Mouse (Mus musculus) midbrain, embryonic 10.5 days (tissue): ENCODE results near the gene Fpgs. TPM values are rescaled to one million over a fixed set of nuclear protein-coding genes. Genes with fewer than 3 reads are reported as not detected.

Source experiments
- DNase-seq: peaks from one replicate; pipeline ENCODE4 v3.0.0-alpha.2; 2017; ENCODE audit warnings: low spot score
- H3K27ac ChIP-seq: fragments of 300-500 bp; sonication (generic); replicated peaks from 2 replicates; pipeline ENCODE4 v1.5.1; 2016; ENCODE audit warnings: mild to moderate bottlenecking
- H3K27me3 ChIP-seq: fragments of 300-500 bp; sonication (generic); 2 replicates; pipeline ENCODE4 v1.6.1; 2016; ENCODE audit warnings: low read depth, mild to moderate bottlenecking; ENCODE audit not compliant: poor library complexity, severe bottlenecking
- H3K36me3 ChIP-seq: fragments of 300-500 bp; sonication (generic); 2 replicates; pipeline ENCODE4 v1.6.1; 2016; ENCODE audit warnings: mild to moderate bottlenecking, moderate library complexity
- H3K4me1 ChIP-seq: fragments of 300-500 bp; sonication (generic); 2 replicates; pipeline ENCODE4 v1.6.1; 2016
- H3K4me3 ChIP-seq: fragments of 300-500 bp; sonication (generic); 2 replicates; pipeline ENCODE4 v1.5.1; 2016; ENCODE audit warnings: mild to moderate bottlenecking, moderate library complexity
- H3K9me3 ChIP-seq: fragments of 300-500 bp; sonication (generic); replicated peaks from 2 replicates; pipeline ENCODE4 v1.6.1; 2016; ENCODE audit warnings: mild to moderate bottlenecking
- WGBS: fragments of 180-500 bp; shearing (Covaris S2); methylation state at CpG from one replicate; pipeline ENCODE4 v1.1.7; 2016; 5-methylcytosine and 5-hydroxymethylcytosine counted together
- polyA plus RNA-seq: library from polyadenylated mRNA; unstranded; fragments of >200 nt; fragmentation: Nextera tagmentation; extraction: Ambion mirVana; gene quantifications from 2 replicates; pipeline ENCODE4 v1.2.1, GENCODE M21; 2016

The Fpgs gene
- polyA plus RNA-seq, 1 experiment from 2014 or later: 27.9 TPM

DNA sequence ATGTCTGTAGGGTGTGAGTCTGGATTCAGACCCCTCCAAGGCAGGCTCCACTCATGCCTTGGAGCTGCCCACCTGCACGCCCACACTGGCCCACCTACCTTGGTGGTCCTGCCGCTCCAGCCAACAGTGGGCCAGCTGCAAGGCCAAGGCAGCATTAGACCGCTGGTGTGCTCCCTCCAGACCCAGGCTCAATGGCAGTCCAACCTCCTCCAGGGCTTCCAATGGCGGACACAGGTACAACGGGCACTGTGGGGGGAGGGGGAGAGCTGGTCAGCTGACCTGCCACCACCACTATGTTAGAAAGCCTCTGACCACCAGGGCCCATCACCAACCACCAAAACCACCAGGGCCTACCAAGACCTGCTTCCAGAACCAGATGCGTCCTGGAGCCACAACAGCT, 17.3 kb downstream of the Fpgs start:
- DNase-seq: no peak
- peaks cover 17% of the 10 kb centered on the region for H3K4me1 ChIP-seq
- no peak overlapping the region for H3K4me3 ChIP-seq
- H3K36me3 ChIP-seq: peaks cover 67% of the 10 kb centered on the region
- no peaks in the 10 kb centered on the region for H3K27me3 ChIP-seq
- H3K27ac ChIP-seq: no peak overlapping the region
- H3K9me3 ChIP-seq: no peaks in the 10 kb centered on the region
- 93% methylated on average over 6 of the region's 6 CpGs for WGBS

DNA sequence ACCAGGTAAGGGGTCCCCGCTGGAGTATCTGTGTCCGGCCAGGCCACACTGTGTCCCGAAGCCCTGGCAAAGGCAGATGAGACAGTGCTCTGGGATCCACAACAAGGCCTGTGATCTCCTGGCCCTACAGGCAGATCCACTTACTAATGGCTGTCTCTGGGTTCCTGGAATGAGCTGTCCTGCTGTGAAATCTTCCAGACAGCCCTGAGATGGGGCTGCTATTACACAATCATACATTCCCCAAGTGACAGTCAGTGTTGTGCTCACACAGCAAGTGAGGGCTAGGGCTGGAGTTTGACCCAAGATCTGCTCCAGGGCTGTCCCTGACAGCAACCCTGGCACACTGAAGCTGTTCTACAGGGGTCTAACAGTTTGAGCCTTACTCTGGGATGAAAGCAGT, 18.1 kb downstream of the Fpgs start:
- Histone ChIP-seq H3K9me3 (no peaks in the 10 kb centered on the region), H3K4me3 (no peak overlapping the region), H3K27ac (no peak overlapping the region), H3K36me3 (peaks cover 74% of the 10 kb centered on the region), H3K4me1 (peaks cover 24% of the 10 kb centered on the region), H3K27me3 (no peaks in the 10 kb centered on the region)
- 98% methylated on average over 3 of the region's 3 CpGs for WGBS
- DNase-seq: no peak

DNA sequence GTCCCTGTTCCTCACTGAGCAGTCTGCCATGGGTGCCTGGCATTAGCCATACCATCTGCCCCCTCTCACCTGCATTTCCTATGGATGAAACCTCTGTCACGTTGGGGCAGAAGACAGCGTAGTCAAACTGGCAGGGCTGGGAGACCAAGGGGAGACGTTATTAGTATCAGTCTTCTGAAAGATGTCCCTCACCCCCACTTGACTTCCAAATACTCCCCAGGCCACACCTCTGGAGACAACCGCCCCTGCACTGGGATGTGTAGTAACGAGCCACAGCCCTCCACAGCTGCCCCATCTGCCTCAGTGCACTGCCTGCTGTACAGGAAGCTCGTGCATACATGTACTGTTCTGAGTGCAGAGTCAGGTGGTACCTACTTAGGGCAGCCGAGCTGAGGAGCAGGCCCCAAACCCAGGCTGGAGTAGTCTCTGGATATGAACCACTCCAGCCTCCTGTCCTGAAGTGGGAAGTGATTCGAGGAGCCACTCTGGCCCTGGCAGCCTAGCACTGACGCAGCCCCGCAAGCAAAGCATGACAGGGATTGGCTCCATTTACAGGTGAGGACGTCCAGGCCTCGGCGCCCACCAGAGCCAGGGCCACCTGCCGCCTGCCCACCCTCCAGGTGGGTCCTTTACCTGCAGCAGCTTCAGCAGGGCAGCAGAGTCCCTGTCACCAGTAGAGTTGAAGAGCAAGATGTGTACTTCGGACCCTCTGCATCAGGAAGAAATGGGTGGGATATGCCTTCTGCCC, 19.1 kb downstream of the Fpgs start:
- WGBS: 92% methylated on average over 15 of the region's 15 CpGs
- H3K36me3 ChIP-seq: peaks cover 74% of the 10 kb centered on the region
- H3K27me3 ChIP-seq: no peaks in the 10 kb centered on the region
- peaks cover 19% of the 10 kb centered on the region for H3K4me1 ChIP-seq
- DNase-seq: no peak
- no peak overlapping the region for H3K4me3 ChIP-seq
- H3K27ac ChIP-seq: no peak overlapping the region
- H3K9me3 ChIP-seq: no peaks in the 10 kb centered on the region

DNA sequence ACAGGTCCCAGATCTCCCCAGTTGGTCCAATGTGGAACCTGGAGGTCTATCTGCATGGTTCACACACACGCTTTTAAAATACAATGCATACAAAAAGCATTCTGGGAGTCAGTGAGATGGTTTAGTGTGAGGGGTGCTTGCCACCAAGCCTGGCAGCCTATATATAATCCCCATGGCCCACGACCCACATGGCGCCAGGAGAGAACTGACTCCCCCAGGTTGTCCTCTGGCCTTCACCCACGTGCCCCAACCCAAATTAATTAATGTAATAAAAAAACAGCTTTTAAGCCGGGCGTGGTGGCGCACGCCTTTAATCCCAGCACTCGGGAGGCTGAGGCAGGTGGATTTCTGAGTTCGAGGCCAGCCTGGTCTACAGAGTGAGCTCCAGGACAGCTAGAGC, 20.2 kb downstream of the Fpgs start:
- no peaks in the 10 kb centered on the region for H3K27me3 ChIP-seq
- 94% methylated on average over 10 of the region's 10 CpGs for WGBS
- no peak overlapping the region for H3K4me3 ChIP-seq
- H3K9me3 ChIP-seq: no peaks in the 10 kb centered on the region
- peaks cover 13% of the 10 kb centered on the region for H3K4me1 ChIP-seq
- no peak overlapping the region for H3K27ac ChIP-seq
- no peak for DNase-seq
- H3K36me3 ChIP-seq: peaks cover 74% of the 10 kb centered on the region

DNA sequence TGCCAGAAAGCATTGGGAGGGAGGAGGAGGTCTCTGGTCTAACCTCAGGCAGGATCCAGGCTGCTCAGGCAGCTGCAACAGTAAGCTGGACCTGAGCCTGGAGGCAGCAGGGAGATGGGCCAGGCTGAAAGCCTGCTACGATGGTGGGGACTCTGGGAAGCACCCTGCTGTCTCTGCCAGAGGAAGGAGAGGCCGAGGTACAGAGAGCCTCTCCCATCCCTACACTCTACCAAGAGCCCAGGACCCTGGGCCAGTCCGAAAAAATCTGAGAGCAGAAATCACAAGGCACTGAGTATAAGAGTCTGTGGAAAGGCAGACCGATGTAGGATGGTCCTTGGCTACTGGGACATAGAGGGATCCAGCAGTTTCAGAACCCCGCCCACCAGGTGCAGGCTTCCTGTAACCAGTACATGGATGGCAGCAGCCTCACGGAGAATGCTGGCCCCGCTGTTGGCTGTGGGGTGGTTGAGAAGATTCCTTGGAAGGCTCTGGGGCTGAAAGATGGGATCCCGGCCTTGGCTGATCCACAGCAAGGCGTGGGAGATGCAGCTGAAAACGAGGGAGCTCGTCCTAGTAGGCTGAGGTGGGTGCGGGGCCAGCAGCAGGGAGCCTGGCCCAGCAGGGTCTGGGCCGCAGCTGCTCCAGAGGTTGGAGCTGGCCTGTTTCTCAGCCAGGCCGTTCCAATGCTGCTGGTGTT, 21.1 kb downstream of the Fpgs start:
- no peak overlapping the region for H3K27ac ChIP-seq
- 85% methylated on average over 14 of the region's 14 CpGs for WGBS
- H3K9me3 ChIP-seq: no peaks in the 10 kb centered on the region
- no peak for DNase-seq
- H3K27me3 ChIP-seq: no peaks in the 10 kb centered on the region
- H3K36me3 ChIP-seq: peaks cover 69% of the 10 kb centered on the region
- H3K4me1 ChIP-seq: peaks cover 13% of the 10 kb centered on the region
- H3K4me3 ChIP-seq: no peak overlapping the region

DNA sequence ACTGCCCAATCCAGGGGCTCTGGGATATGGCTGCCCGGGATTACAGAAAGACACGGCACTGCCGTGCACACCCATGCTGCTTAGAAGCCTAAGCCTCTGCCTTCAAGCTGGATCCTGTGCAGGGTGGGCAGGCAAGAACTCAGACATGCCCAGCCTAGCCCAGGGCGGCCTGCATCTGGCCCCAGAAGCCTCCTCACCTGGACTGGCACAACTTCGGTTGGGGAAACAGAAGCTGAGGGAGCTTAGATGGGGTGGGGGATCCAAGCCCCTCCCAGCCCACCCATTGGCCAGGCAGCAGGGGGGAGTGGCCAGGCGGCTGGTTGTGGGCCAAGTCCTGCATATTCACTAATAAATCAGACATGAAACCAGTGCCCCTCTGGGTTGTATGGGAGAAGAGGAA, 22.2 kb downstream of the Fpgs start:
- WGBS: 63% methylated on average over 6 of the region's 6 CpGs

DNA sequence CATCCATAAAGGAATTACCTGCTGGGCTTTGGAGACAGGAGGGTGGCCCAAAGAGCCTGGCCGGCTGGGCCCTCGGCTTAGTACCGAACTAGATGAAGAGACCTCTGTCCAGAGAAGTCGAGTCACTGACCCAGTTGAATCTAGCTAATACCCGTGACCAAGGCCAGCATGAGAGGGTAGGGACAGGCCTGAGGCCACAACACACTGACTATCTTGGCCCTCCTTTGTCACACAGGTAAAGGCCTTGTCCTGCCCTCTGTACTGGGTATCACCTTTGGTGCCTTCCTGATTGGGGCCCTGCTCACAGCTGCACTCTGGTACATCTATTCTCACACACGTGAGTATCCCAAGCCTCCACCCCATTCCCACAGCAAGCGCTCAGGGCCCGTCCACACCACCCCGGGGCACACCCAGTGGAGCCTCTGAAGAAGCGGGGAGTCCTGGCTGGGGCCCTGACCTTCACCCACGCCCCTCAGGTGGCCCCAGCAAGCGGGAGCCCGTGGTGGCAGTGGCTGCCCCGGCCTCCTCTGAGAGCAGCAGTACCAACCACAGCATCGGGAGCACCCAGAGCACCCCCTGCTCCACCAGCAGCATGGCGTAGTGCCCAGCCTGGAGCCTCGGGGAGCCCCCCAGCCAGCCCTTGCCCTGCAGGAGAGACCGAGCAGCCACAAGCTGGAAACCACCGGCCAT, 22.8 kb downstream of the Fpgs start:
- H3K27me3 ChIP-seq: no peaks in the 10 kb centered on the region
- peak overlapping the region; percentile 28; the same call in 1 of the 2 replicates for H3K27ac ChIP-seq
- H3K4me1 ChIP-seq: peaks cover 13% of the 10 kb centered on the region
- H3K4me3 ChIP-seq: no peak overlapping the region
- DNase-seq: no peak
- peaks cover 52% of the 10 kb centered on the region for H3K36me3 ChIP-seq
- H3K9me3 ChIP-seq: no peaks in the 10 kb centered on the region
- 90% methylated on average over 19 of the region's 19 CpGs for WGBS

More for the DNA sequence above, 22.2 kb downstream of the Fpgs start:
- DNase-seq: no peak
- no peaks in the 10 kb centered on the region for H3K9me3 ChIP-seq
- H3K4me3 ChIP-seq: no peak overlapping the region
- H3K27me3 ChIP-seq: no peaks in the 10 kb centered on the region
- no peak overlapping the region for H3K27ac ChIP-seq
- H3K36me3 ChIP-seq: peaks cover 58% of the 10 kb centered on the region
- H3K4me1 ChIP-seq: peaks cover 13% of the 10 kb centered on the region

DNA sequence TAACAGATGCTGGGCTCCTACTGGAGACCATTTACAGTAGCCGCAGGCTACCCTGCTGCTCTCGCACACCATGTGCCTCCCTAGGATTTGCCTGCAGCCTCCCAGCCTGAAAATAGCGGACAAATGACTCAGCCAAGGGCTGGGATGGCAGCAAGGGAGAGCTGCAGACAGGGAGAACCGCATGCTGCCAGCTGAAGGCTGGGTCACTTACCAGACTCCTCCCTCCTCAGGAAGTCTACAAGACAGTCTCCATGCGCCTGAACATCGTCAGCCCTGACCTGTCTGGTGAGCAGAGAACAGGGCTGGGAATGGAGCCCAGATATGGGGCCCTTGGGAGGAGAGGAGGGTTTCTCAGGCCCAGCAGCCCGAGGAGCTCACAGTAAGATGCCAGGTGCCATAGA, 23.9 kb downstream of the Fpgs start:
- no peak overlapping the region for H3K4me3 ChIP-seq
- H3K4me1 ChIP-seq: peaks cover 13% of the 10 kb centered on the region
- WGBS: 67% methylated on average over 7 of the region's 7 CpGs
- H3K36me3 ChIP-seq: peaks cover 41% of the 10 kb centered on the region
- DNase-seq: no peak
- H3K9me3 ChIP-seq: no peaks in the 10 kb centered on the region
- no peaks in the 10 kb centered on the region for H3K27me3 ChIP-seq
- H3K27ac ChIP-seq: peak overlapping the region; percentile 53; the same call in 1 of the 2 replicates

DNA sequence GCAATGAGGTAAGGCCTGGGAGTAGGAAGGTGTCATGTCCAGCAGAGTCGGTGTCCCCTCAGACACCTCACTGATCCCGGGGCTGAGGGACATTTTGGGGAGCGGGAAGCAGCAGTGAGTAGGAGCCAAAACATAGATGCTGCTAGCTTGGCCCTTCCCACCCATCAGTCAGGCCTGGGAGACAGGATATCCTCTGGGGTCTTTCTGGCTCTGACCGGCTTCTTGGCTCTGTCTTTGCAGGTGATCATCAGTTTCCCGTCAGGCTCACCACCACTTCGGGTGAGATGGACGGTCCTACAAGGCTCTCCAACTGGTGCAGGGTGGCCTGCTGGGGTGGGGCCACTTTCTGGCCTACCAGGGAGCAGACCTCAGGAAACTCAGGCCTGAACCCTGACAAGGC, 26.3 kb downstream of the Fpgs start:
- Histone ChIP-seq H3K36me3 (peaks cover 17% of the 10 kb centered on the region), H3K4me1 (peaks cover 13% of the 10 kb centered on the region), H3K27me3 (no peaks in the 10 kb centered on the region), H3K27ac (no peak overlapping the region), H3K9me3 (no peaks in the 10 kb centered on the region), H3K4me3 (no peak overlapping the region)
- no peak for DNase-seq
- 93% methylated on average over 7 of the region's 7 CpGs for WGBS

DNA sequence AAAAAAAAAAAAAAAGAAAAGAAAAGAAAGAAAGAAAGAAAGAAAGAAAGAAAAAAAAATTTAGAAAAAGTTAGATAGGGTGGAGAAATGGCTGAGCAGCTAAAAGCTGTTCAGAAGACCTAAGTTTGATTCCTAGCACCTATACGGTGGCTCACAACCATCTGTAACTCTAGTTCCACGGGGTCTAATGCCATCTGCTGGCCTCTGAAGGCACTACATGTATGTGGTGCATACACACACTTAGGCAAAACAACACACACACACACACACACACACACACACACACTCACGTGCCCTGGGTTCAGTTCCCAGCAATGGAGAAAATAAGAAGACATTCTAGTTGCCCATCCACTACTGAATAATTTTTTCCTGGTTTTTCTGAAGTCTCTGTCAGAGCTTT, 27.1 kb downstream of the Fpgs start:
- no peak for DNase-seq
- Histone ChIP-seq H3K27me3 (no peaks in the 10 kb centered on the region), H3K9me3 (no peaks in the 10 kb centered on the region), H3K4me3 (no peak overlapping the region), H3K36me3 (peaks cover 9% of the 10 kb centered on the region; the same call in 1 of the 2 replicates), H3K4me1 (peaks cover 11% of the 10 kb centered on the region), H3K27ac (no peak overlapping the region)
- WGBS: 87% methylated on average over 3 of the region's 3 CpGs

DNA sequence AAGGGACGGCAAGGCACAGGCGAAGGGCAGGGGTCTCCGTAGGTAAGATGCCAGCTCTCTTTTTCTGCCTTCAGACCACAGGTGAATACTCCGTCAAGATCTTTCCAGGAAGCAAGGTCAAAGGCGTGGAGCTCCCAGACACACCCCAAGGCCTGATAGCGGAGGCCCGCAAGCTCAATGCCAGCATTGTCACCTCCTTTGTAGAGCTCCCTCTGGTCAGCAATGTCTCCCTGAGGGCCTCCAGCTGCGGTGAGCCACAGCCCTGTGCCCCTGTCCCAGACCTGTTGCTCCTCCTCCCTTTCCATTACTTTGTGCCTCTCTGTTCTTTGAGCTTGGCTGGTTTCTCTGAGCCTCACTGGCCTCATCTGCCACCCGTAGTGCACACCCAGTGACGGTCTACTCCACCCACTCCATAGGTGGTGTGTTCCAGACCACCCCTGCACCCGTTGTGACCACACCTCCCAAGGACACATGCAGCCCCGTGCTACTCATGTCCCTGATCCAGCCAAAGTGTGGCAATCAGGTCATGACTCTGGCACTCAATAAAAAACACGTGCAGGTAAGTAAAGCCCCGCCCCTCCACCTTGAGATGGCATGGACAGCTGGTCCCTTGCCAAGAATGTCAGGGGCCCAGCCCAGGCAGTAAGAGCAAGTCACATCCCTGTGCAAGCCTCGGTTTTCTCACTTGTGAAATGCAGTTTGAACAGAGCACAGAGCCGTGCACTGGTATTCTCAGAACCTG, 30.6 kb downstream of the Fpgs start:
- WGBS: 87% methylated on average over 16 of the region's 16 CpGs
- no peak for DNase-seq
- H3K4me3 ChIP-seq: no peak overlapping the region
- H3K4me1 ChIP-seq: peaks cover 6% of the 10 kb centered on the region
- H3K36me3 ChIP-seq: no peaks in the 10 kb centered on the region
- no peaks in the 10 kb centered on the region for H3K9me3 ChIP-seq
- no peak overlapping the region; the same call in 1 of the 2 replicates for H3K27ac ChIP-seq
- no peaks in the 10 kb centered on the region for H3K27me3 ChIP-seq

DNA sequence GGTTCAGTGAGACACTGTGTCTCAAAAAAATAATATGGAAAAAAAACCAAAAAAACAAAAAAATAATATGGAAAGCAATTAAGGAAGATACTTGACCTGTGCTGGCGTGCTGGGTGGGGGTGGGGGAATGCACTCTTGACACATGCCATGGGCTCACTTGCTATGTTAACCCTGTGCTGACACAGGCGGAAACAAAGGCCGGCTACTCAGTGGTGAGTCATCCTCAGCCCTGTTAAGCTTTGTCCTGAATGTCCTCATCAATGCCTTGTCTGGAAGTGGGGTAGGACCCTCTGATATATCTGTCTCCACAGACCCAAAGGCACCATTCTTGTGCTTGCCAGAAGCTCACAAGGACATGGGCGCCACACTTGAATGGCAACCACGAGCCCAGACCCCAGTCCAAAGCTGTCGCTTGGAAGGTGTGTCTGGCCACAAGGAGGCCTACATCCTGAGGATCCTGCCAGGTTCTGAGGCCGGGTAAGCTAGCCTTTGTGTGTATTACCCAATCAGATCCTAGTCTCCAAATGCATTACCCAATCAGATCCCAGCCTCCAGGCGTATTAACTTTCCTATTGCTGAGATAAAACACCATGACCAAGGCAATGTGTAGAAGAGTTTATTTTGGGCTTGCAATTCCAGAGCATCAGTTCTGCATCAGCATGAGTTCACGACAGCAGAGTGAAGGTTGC, 31.9 kb downstream of the Fpgs start:
- DNase-seq: no peak
- peaks cover 16% of the 10 kb centered on the region for H3K4me1 ChIP-seq
- no peaks in the 10 kb centered on the region for H3K27me3 ChIP-seq
- H3K4me3 ChIP-seq: no peak overlapping the region
- H3K36me3 ChIP-seq: no peaks in the 10 kb centered on the region
- H3K9me3 ChIP-seq: no peaks in the 10 kb centered on the region
- H3K27ac ChIP-seq: no peak overlapping the region
- WGBS: 72% methylated on average over 9 of the region's 9 CpGs
